Mouse (Mus musculus) neural tube, embryonic 12.5 days (tissue): ENCODE measurements around the gene Wbp1l. TPM values are rescaled to one million over a fixed set of nuclear protein-coding genes. Genes with fewer than 3 reads are reported as not detected.

ENCODE experiments used
- ATAC-seq: fragments of 200-750 bp; cut with Nextera tagmentation; 2 replicates; pipeline ENCODE4 v1.8.0; 2017; ENCODE audit warnings: low read depth, mild to moderate bottlenecking, moderate TSS enrichment, moderate library complexity; ENCODE audit not compliant: low FRiP score
- H3K27ac ChIP-seq: fragments of 300-500 bp; sonication (generic); 2 replicates; pipeline ENCODE4 v1.5.1; 2016
- H3K27me3 ChIP-seq: fragments of 300-500 bp; sonication (generic); replicated peaks from 2 replicates; pipeline ENCODE4 v1.6.1; 2016; ENCODE audit warnings: mild to moderate bottlenecking
- H3K36me3 ChIP-seq: fragments of 300-500 bp; sonication (generic); 2 replicates; pipeline ENCODE4 v1.6.1; 2016; ENCODE audit warnings: mild to moderate bottlenecking
- H3K4me1 ChIP-seq: fragments of 300-500 bp; sonication (generic); 2 replicates; pipeline ENCODE4 v1.6.1; 2016
- H3K4me2 ChIP-seq: fragments of 300-500 bp; sonication (generic); replicated peaks from 2 replicates; pipeline ENCODE4 v1.6.1; 2016; ENCODE audit warnings: mild to moderate bottlenecking
- H3K4me3 ChIP-seq: fragments of 300-500 bp; sonication (generic); 2 replicates; pipeline ENCODE4 v1.5.1; 2016
- H3K9ac ChIP-seq: fragments of 300-500 bp; sonication (generic); 2 replicates; pipeline ENCODE4 v1.6.1; 2016; ENCODE audit warnings: mild to moderate bottlenecking
- H3K9me3 ChIP-seq: fragments of 300-500 bp; sonication (generic); 2 replicates; pipeline ENCODE4 v1.6.1; 2016; ENCODE audit warnings: mild to moderate bottlenecking
- WGBS: fragments of 180-500 bp; shearing (Covaris S2); methylation state at CpG from one replicate; pipeline ENCODE4 v1.1.7; 2016; 5-methylcytosine and 5-hydroxymethylcytosine counted together
- polyA plus RNA-seq: library from polyadenylated mRNA; unstranded; fragments of >200 nt; fragmentation: Nextera tagmentation; extraction: Ambion mirVana; gene quantifications from 2 replicates; pipeline ENCODE4 v1.2.1, GENCODE M21; 2016

Gene Wbp1l
- polyA plus RNA-seq, 1 experiment from 2014 or later: 54.8 TPM

GRCm38 (mm10) chr19:46602406-46602805 is 3.5 kb downstream of the Wbp1l start:
- Histone ChIP-seq H3K9ac (no peak overlapping the region), H3K27me3 (no peaks in the 10 kb centered on the region), H3K4me2 (no peak overlapping the region), H3K9me3 (no peaks in the 10 kb centered on the region), H3K36me3 (peaks cover 18% of the 10 kb centered on the region), H3K4me1 (peaks cover 11% of the 10 kb centered on the region), H3K4me3 (no peak overlapping the region), H3K27ac (no peak overlapping the region)
- no peak for ATAC-seq
- 91% methylated on average over 4 of the region's 4 CpGs for WGBS

DNA sequence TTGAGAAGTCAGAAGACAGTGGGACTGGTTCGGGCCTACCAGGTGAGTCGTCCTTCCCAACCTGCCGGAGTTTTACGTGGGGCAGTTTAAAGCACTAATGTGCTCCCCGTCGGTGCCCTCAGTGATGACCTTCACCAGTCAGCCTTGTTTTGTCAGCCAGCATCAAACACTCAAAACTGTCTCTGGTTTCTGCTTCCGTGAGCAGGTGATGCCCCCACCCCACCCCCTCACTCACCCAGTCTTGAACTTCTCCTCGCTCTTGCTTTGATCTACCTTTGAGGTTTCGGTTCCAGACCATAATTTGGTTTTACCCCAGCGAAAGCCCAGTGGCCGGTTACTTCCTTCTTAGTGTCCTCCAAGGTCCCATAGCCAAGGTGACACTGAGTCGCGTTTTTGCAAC is 7.8 kb downstream of the Wbp1l start:
- H3K4me3 ChIP-seq: no peak overlapping the region
- ATAC-seq: no peak
- no peak overlapping the region for H3K27ac ChIP-seq
- no peaks in the 10 kb centered on the region for H3K9me3 ChIP-seq
- H3K4me2 ChIP-seq: no peak overlapping the region
- no peaks in the 10 kb centered on the region for H3K4me1 ChIP-seq
- H3K9ac ChIP-seq: no peak overlapping the region
- 95% methylated on average over 13 of the region's 13 CpGs for WGBS
- H3K27me3 ChIP-seq: no peaks in the 10 kb centered on the region
- H3K36me3 ChIP-seq: peaks cover 37% of the 10 kb centered on the region

- H3K4me3 ChIP-seq: no peak overlapping the region
- no peak for ATAC-seq
- no peak overlapping the region for H3K27ac ChIP-seq
- WGBS: 71% methylated on average over 7 of the region's 7 CpGs
- H3K4me1 ChIP-seq: no peaks in the 10 kb centered on the region
- no peak overlapping the region for H3K9ac ChIP-seq
- no peaks in the 10 kb centered on the region for H3K27me3 ChIP-seq
- H3K36me3 ChIP-seq: peaks cover 37% of the 10 kb centered on the region
- no peaks in the 10 kb centered on the region for H3K9me3 ChIP-seq
- no peak overlapping the region for H3K4me2 ChIP-seq
These were observed 8.5 kb downstream of the Wbp1l start for GRCm38 (mm10) chr19:46607424-46607823.

DNA sequence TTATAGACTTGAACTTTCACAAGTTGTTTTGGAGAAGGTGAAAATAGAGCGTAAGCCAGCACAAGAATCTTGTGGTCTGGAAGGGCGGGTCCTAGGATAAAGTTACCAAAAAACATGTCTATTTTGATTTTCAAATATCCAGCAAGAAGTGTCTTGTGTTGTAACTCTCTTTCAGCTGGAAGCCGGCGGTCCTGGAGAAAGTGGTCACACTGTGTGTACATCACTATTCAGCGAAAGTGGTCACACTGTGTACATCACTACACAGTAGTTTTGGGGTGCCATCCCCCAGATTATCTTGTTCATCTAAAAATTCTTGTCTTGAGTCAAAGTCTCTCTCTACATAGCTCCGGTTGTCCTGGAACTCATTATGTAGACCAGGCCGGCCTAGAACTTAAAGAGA is 9.3 kb downstream of the Wbp1l start:
- Histone ChIP-seq H3K36me3 (peaks cover 37% of the 10 kb centered on the region), H3K27me3 (no peaks in the 10 kb centered on the region), H3K27ac (no peak overlapping the region), H3K4me2 (no peak overlapping the region), H3K9me3 (no peaks in the 10 kb centered on the region), H3K4me1 (no peaks in the 10 kb centered on the region), H3K9ac (no peak overlapping the region), H3K4me3 (no peak overlapping the region)
- no peak for ATAC-seq
- 98% methylated on average over 7 of the region's 7 CpGs for WGBS

GRCm38 (mm10) chr19:46616378-46616777 is 17.5 kb downstream of the Wbp1l start:
- H3K27ac ChIP-seq: no peak overlapping the region
- H3K9ac ChIP-seq: no peak overlapping the region
- 92% methylated on average over 11 of the region's 11 CpGs for WGBS
- H3K9me3 ChIP-seq: no peaks in the 10 kb centered on the region
- H3K27me3 ChIP-seq: no peaks in the 10 kb centered on the region
- H3K4me3 ChIP-seq: no peak overlapping the region
- no peak overlapping the region for H3K4me2 ChIP-seq
- ATAC-seq: no peak
- H3K36me3 ChIP-seq: peaks cover 9% of the 10 kb centered on the region
- peaks cover 14% of the 10 kb centered on the region for H3K4me1 ChIP-seq

DNA sequence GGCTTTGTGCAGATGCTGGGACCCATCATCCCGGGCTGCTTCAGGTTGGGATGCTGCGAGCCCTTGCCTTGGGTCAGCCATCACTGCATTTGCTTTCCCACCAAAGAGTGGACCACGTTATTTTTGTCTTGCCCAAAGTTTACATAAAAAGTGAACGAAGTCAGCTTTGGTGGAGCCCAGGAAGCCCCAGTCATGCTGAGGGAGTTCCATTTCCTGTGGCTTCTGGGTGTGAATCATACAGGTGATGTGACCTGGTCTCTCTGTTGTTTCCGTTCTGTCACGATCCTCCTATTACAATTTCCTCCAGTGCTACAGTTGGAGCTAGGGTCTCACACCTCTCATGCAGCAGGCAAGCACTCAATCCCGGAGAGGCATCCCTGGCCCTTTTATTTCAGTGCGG is 18.5 kb downstream of the Wbp1l start:
- ATAC-seq: no peak
- H3K27ac ChIP-seq: no peak overlapping the region

DNA sequence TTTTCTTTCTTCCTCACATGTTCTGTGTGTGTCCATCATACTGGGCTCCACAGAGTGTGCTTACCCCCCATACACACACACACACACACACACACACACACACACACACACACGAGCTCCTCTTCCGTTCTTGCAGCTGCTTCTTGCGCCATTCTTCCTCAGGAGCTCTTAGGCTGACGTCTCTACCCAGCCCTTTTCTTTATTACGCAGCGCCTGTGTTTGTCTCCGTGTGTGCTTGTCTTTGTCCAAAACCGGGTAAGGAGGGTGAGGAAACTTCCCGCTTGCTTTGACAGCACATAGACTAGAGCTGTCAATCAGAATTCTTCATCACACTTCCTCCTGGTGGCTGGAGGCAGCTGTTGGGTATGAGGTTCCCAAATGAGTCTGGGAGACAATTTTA is 19.4 kb downstream of the Wbp1l start:
- Histone ChIP-seq H3K36me3 (peaks cover 9% of the 10 kb centered on the region), H3K27me3 (no peaks in the 10 kb centered on the region), H3K9me3 (no peaks in the 10 kb centered on the region), H3K4me2 (no peak overlapping the region), H3K4me1 (peaks cover 34% of the 10 kb centered on the region), H3K9ac (no peak overlapping the region), H3K4me3 (no peak overlapping the region), H3K27ac (no peak overlapping the region)
- no peak for ATAC-seq
- 63% methylated on average over 9 of the region's 9 CpGs for WGBS

More for the DNA sequence above, 18.5 kb downstream of the Wbp1l start:
- WGBS: 94% methylated on average over 8 of the region's 8 CpGs
- Histone ChIP-seq H3K9me3 (no peaks in the 10 kb centered on the region), H3K9ac (no peak overlapping the region), H3K4me1 (peaks cover 24% of the 10 kb centered on the region), H3K36me3 (peaks cover 9% of the 10 kb centered on the region), H3K4me3 (no peak overlapping the region), H3K4me2 (no peak overlapping the region), H3K27me3 (no peaks in the 10 kb centered on the region)

DNA sequence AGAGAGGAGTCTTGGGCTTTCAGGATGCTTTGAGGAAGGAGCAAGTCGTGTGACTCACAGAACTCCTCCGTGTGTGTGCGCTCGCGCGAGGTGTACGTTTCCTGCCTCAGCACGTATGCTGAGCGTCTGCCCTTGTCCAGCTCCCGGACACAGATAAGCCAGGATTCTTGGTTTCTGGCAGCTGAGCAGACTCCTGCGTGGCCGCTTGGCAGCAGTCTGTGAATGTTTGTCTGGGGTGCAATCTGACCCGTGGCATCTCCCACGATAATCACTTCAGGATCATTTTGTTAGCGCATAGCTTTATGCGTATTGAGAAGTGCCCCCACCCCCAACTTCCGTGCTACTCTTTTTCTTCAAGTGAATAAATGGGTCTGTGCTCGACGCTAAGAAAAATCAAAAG is 20.1 kb downstream of the Wbp1l start:
- Histone ChIP-seq H3K36me3 (peaks cover 5% of the 10 kb centered on the region), H3K27me3 (no peaks in the 10 kb centered on the region), H3K9me3 (no peaks in the 10 kb centered on the region), H3K27ac (no peak overlapping the region), H3K4me1 (peaks cover 40% of the 10 kb centered on the region), H3K9ac (no peak overlapping the region), H3K4me3 (no peak overlapping the region), H3K4me2 (no peak overlapping the region)
- 90% methylated on average over 19 of the region's 19 CpGs for WGBS
- ATAC-seq: no peak

GRCm38 (mm10) chr19:46619518-46619917 is 20.6 kb downstream of the Wbp1l start:
- Histone ChIP-seq H3K4me1 (peaks cover 45% of the 10 kb centered on the region), H3K27me3 (no peaks in the 10 kb centered on the region), H3K4me2 (no peak overlapping the region), H3K9me3 (no peaks in the 10 kb centered on the region), H3K9ac (no peak overlapping the region), H3K4me3 (no peak overlapping the region), H3K27ac (no peak overlapping the region), H3K36me3 (no peaks in the 10 kb centered on the region; the same call in 1 of the 2 replicates)
- 93% methylated on average over 6 of the region's 6 CpGs for WGBS
- no peak for ATAC-seq

DNA sequence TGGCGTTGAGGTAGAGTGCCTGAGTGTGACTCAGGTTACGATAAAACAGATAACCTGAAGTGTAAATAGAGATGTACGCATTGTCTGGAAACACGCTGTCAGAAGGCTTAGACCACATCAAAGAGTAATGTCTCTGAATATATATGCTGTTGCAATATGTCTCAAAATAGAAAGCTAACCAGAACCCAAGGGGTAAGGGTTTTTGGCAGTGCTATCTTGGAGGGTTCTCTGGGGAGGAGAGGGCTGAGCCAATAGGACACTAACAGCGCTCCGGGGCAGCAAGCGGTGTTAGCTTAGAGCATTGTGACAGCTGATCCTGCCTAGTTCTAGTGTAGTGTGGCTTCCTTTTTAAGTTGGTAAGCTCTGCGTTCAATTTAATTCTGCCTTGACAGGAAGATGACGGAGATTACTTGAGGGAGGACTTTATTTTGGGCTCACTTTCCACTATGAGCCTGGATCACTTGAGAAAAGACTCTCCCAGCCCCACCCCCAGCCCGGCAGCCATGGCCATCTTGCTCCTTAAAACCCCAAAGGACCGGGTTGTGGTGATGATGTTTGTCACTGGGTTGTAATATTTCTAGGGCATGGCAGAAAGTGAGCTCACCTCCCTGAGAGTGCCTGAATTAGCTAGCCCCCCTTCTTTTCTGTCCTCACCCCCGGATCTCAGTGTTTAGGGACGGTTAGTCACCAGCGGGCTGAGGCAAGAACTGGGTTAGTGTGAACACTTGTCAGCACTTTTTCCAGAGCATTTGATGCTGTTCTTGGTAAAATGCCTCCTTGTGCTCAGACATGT is 21.3 kb downstream of the Wbp1l start:
- H3K4me3 ChIP-seq: no peak overlapping the region
- H3K4me1 ChIP-seq: peaks cover 52% of the 10 kb centered on the region
- ATAC-seq: no peak
- WGBS: 85% methylated on average over 14 of the region's 14 CpGs
- no peaks in the 10 kb centered on the region for H3K9me3 ChIP-seq
- no peaks in the 10 kb centered on the region for H3K27me3 ChIP-seq
- no peak overlapping the region for H3K27ac ChIP-seq
- H3K4me2 ChIP-seq: no peak overlapping the region
- no peak overlapping the region for H3K9ac ChIP-seq
- H3K36me3 ChIP-seq: peaks cover 6% of the 10 kb centered on the region; the same call in 1 of the 2 replicates

DNA sequence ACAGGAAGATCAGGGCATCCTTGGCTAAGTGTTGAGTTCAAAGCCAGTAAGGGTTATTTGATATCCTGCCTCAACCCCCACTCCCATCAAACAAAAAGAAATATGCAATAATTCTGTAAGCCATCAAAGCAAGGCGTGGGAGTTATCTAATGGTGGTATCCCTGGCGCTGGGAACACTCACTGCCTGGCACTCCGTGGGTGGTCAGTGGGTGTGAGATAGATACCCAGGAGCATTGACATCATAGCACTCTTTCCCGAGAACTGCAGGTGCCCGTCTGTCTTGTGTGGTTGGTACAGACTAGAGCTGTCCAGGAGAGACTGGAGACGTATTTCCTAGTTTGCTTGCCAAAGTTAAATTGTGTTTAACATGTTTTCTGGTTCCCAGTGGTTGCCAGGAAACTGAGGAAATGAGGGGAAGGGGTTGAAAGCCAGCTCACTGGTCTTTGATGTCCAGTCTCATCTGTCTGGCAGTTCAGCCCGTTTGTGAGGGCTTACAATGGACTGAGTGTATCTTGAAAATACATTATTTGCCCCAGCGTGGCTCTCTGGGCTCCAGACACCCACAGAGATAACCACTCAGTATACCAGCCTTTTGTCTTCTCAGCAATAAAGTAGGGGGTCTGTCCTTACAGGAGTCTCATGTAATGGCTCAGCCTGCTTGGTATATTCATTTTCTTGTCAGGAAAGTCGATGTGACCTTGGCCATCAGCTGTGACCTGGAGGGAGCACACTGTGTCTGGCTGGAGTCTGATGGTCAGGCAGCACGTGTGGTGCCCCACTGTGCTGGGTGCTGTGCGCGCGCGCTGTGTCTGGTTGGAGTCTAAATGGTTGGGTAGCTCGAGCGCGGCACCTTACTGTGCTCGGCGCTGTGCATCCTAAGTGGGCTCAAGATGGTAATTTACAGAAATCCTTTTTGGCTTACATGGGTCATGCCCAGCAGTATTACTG is 22.6 kb downstream of the Wbp1l start:
- no peak for ATAC-seq
- Histone ChIP-seq H3K9ac (no peak overlapping the region), H3K27me3 (no peaks in the 10 kb centered on the region), H3K36me3 (peaks cover 9% of the 10 kb centered on the region; the same call in 1 of the 2 replicates), H3K4me3 (no peak overlapping the region), H3K4me2 (no peak overlapping the region), H3K4me1 (peaks cover 53% of the 10 kb centered on the region), H3K9me3 (no peaks in the 10 kb centered on the region), H3K27ac (no peak overlapping the region)
- 38% methylated on average over 19 of the region's 19 CpGs for WGBS

GRCm38 (mm10) chr19:46622659-46623193 is 23.8 kb downstream of the Wbp1l start:
- 36% methylated on average over 12 of the region's 12 CpGs for WGBS
- Histone ChIP-seq H3K4me3 (no peak overlapping the region), H3K36me3 (peaks cover 9% of the 10 kb centered on the region; the same call in 1 of the 2 replicates), H3K9ac (peak overlapping the region; percentile 52), H3K4me2 (peak overlapping the region; percentile 57), H3K27me3 (no peaks in the 10 kb centered on the region), H3K27ac (peak overlapping the region; percentile 38; the same call in 1 of the 2 replicates), H3K9me3 (no peaks in the 10 kb centered on the region), H3K4me1 (peaks cover 53% of the 10 kb centered on the region)
- no peak for ATAC-seq
